Mouse (Mus musculus): Measurements from ENCODE around the gene Cnot2.

- no peak for TF ChIP-seq GATA1 (IDR thresholded peaks at IDR 0.05; ENCODE audit: borderline replicate concordance, low read length)
- no peak for TF ChIP-seq FLI1 (IDR thresholded peaks at IDR 0.05; ENCODE audit: low read length)
These were observed 140.4 kb downstream of the Cnot2 start for GRCm38 (mm10) chr10:116440946-116441345.
